36 mouse cellular contexts compared by ENCODE assay signal in the genomic region with DNA sequence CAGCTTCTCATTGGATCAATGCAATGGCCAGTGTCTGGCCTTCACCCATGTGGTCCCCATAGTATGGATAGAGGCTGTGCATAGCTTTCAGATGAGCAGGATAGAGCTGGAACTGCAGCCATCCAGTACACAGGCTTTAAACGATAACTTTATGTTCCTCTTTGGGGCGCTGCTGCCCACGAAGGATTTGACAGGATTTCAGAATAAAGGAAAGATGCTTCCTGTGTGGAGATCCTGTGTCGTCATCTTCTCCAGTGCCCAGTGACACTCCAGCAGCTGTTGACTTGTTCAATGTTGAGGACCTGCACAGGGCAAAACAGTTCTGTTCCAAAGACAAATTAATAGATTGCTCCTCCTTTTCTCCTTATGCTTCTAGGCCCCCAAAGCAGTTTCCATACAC. TPM values are rescaled to one million over a fixed set of nuclear protein-coding genes. Genes with fewer than 3 reads are reported as not detected.
"Had no signal": no experiment of that assay in that cellular context is flagged by ENCODE, and none has a peak within 500 bp of the region (broad histone marks: within the 10 kb centered on the region; RNA-seq: fewer than 3 reads in every experiment).

No protein-coding gene starts in this region.

- H3K4me1 ChIP-seq: heart, embryonic 13.5 days; heart, embryonic 15.5 days; hindbrain, embryonic 13.5 days; hindbrain, embryonic 15.5 days; kidney, embryonic 15.5 days; limb, embryonic 13.5 days; limb, embryonic 15.5 days; liver, embryonic 13.5 days had no signal

- H3K9me3 ChIP-seq: heart, embryonic 13.5 days; heart, embryonic 15.5 days; hindbrain, embryonic 13.5 days; hindbrain, embryonic 15.5 days; kidney, embryonic 15.5 days; limb, embryonic 13.5 days; limb, embryonic 15.5 days; liver, embryonic 13.5 days had no signal

- DNase-seq: gastrocnemius, postnatal 14 days; gastrocnemius, postnatal 36 days; heart, adult 18-20 months; kidney, adult 11 months; kidney, adult 2 months; kidney, adult 9 months; kidney, postnatal 14 days; kidney, postnatal 4 days; liver, embryonic 13.5 days had no signal

- H3K36me3 ChIP-seq: heart, embryonic 13.5 days; heart, embryonic 15.5 days; hindbrain, embryonic 13.5 days; hindbrain, embryonic 15.5 days; kidney, embryonic 15.5 days; limb, embryonic 13.5 days; limb, embryonic 15.5 days; liver, embryonic 13.5 days had no signal

- ATAC-seq: hindbrain, postnatal 0 days; intestine, embryonic 16.5 days had no signal

- H3K27ac ChIP-seq: heart, embryonic 13.5 days; heart, embryonic 15.5 days; hindbrain, embryonic 13.5 days; hindbrain, embryonic 15.5 days; hindbrain, postnatal 0 days; kidney, embryonic 15.5 days; kidney, postnatal 0 days; layer of hippocampus, adult 2 months; left cerebral cortex, adult 2 months; limb, embryonic 13.5 days; limb, embryonic 15.5 days; liver, embryonic 13.5 days had no signal

- H3K4me2 ChIP-seq: heart, embryonic 11.5 days; heart, embryonic 13.5 days; heart, embryonic 15.5 days; hindbrain, embryonic 13.5 days; hindbrain, embryonic 15.5 days; kidney, embryonic 15.5 days; limb, embryonic 13.5 days; limb, embryonic 15.5 days; liver, embryonic 13.5 days had no signal

- H3K9ac ChIP-seq: heart, embryonic 13.5 days; heart, embryonic 15.5 days; hindbrain, embryonic 13.5 days; hindbrain, embryonic 15.5 days; kidney, embryonic 15.5 days; limb, embryonic 13.5 days; limb, embryonic 15.5 days; liver, embryonic 13.5 days had no signal

- H3K4me3 ChIP-seq: heart, embryonic 13.5 days; heart, embryonic 15.5 days; hindbrain, embryonic 13.5 days; hindbrain, embryonic 15.5 days; kidney, embryonic 15.5 days; layer of hippocampus, adult 2 months; left cerebral cortex, adult 2 months; limb, embryonic 13.5 days; limb, embryonic 15.5 days; liver, embryonic 13.5 days had no signal

- H3K27me3 ChIP-seq: heart, embryonic 13.5 days; heart, embryonic 15.5 days; hindbrain, embryonic 13.5 days; hindbrain, embryonic 15.5 days; kidney, embryonic 15.5 days; limb, embryonic 13.5 days; limb, embryonic 15.5 days; liver, embryonic 13.5 days had no signal

RNA-seq across cellular contexts. Expression of a gene that starts 18.0 kb away (rescaled TPM):
- total RNA-seq: gastrocnemius, adult 8-10 months; gastrocnemius, postnatal 14 days; gastrocnemius, postnatal 36 days; heart, adult 18-20 months; heart, adult 8-10 months; heart, postnatal 25 days; hematopoietic stem cell, adult 5-6 weeks; hindbrain, postnatal 0 days; layer of hippocampus, adult 2 months; layer of hippocampus, postnatal 10 days; layer of hippocampus, postnatal 25 days; left cerebral cortex, adult 2 months; left cerebral cortex, postnatal 14 days; left cerebral cortex, postnatal 36 days; liver, adult 2 months had no signal
- polyA plus RNA-seq: frontal cortex, adult 2 months; heart, embryonic 11.5 days; heart, embryonic 13.5 days; heart, embryonic 15.5 days; heart, postnatal 0 days; hindbrain, embryonic 11.5 days; hindbrain, embryonic 13.5 days; hindbrain, embryonic 15.5 days; hindbrain, postnatal 0 days; intestine, embryonic 14.5 days; intestine, embryonic 16.5 days; kidney, adult 2 months; kidney, embryonic 15.5 days; kidney, postnatal 0 days; limb, embryonic 11.5 days; limb, embryonic 13.5 days; limb, embryonic 15.5 days; liver, adult 2 months; liver, embryonic 13.5 days had no signal

RNA-seq across cellular contexts. Expression of a gene that starts 27.1 kb away (rescaled TPM):
- total RNA-seq: gastrocnemius, adult 8-10 months; gastrocnemius, postnatal 14 days; gastrocnemius, postnatal 36 days; heart, adult 18-20 months; heart, adult 8-10 months; heart, postnatal 25 days; hematopoietic stem cell, adult 5-6 weeks; hindbrain, postnatal 0 days; layer of hippocampus, adult 2 months; layer of hippocampus, postnatal 10 days; layer of hippocampus, postnatal 25 days; left cerebral cortex, adult 2 months; left cerebral cortex, postnatal 14 days; left cerebral cortex, postnatal 36 days; liver, adult 2 months had no signal
- polyA plus RNA-seq: heart, embryonic 13.5 days; heart, embryonic 15.5 days; hindbrain, embryonic 11.5 days; hindbrain, embryonic 13.5 days; hindbrain, embryonic 15.5 days; hindbrain, postnatal 0 days; intestine, embryonic 14.5 days; intestine, embryonic 16.5 days; kidney, adult 2 months; kidney, embryonic 15.5 days; kidney, postnatal 0 days; limb, embryonic 11.5 days; limb, embryonic 13.5 days; liver, adult 2 months; liver, embryonic 13.5 days had no signal

RNA-seq across cellular contexts. Expression of a gene that starts 29.9 kb away (rescaled TPM):
- total RNA-seq: gastrocnemius, adult 8-10 months; gastrocnemius, postnatal 14 days; gastrocnemius, postnatal 36 days; heart, adult 18-20 months; heart, adult 8-10 months; heart, postnatal 25 days; hematopoietic stem cell, adult 5-6 weeks; hindbrain, postnatal 0 days; layer of hippocampus, adult 2 months; layer of hippocampus, postnatal 10 days; layer of hippocampus, postnatal 25 days; left cerebral cortex, adult 2 months; left cerebral cortex, postnatal 14 days; left cerebral cortex, postnatal 36 days; liver, adult 2 months had no signal
- polyA plus RNA-seq: frontal cortex, adult 2 months; heart, embryonic 11.5 days; heart, embryonic 13.5 days; heart, embryonic 15.5 days; heart, postnatal 0 days; hindbrain, embryonic 11.5 days; hindbrain, embryonic 13.5 days; hindbrain, embryonic 15.5 days; hindbrain, postnatal 0 days; intestine, embryonic 14.5 days; intestine, embryonic 16.5 days; kidney, embryonic 15.5 days; kidney, postnatal 0 days; limb, embryonic 11.5 days; limb, embryonic 13.5 days; limb, embryonic 15.5 days; liver, adult 2 months; liver, embryonic 13.5 days had no signal
